Mouse (Mus musculus): ENCODE results near the gene Nop10. TPM values are rescaled to one million over a fixed set of nuclear protein-coding genes. Genes with fewer than 3 reads are reported as not detected.

Nop10 gene
- total RNA-seq (2021): 100 to 1,000 TPM; 122 to 167 TPM
- 46.6 and 57.7 TPM in 2 replicates for polyA plus RNA-seq (2012; rRNA removed)
- long read RNA-seq, transcript Nop10-201 (2 exons, 1,109 nt): major isoform, 203 of 205 reads
- long read RNA-seq, partial matches to known transcripts: 0 of 205 reads
- long read RNA-seq, other reads (novel, unspliced or antisense): 2 of 205 reads

GRCm38 (mm10) chr2:112261748-112262653 is at the start of gene Nop10:
Nop10 (plus strand) TSS chr2:112261926.
- DNase-seq: peak; percentile 90

- no peak for DNase-seq
Measured at GRCm38 (mm10) chr2:112215977-112216376, 45.7 kb upstream of the Nop10 start.

GRCm38 (mm10) chr2:112217614-112218013 is 44.1 kb upstream of the Nop10 start:
- DNase-seq: no peak

- DNase-seq: no peak
Measured at GRCm38 (mm10) chr2:112220880-112221279, 40.8 kb upstream of the Nop10 start.

- DNase-seq: no peak
Measured at GRCm38 (mm10) chr2:112222607-112223006, 39.1 kb upstream of the Nop10 start.

- no peak for DNase-seq
Measured at GRCm38 (mm10) chr2:112224356-112224755, 37.4 kb upstream of the Nop10 start.

GRCm38 (mm10) chr2:112232623-112233022 is 29.1 kb upstream of the Nop10 start:
- no peak for DNase-seq

GRCm38 (mm10) chr2:112236620-112237019 is 25.1 kb upstream of the Nop10 start:
- DNase-seq: peak; percentile 38

- no peak for DNase-seq
Measured at GRCm38 (mm10) chr2:112238006-112238405, 23.7 kb upstream of the Nop10 start.

GRCm38 (mm10) chr2:112239212-112239934 is 22.4 kb upstream of the Nop10 start, which contains the start of gene Lpcat4:
Lpcat4 (plus strand) TSS chr2:112239468.
- DNase-seq: peak; percentile 88

- peak; percentile 17 for DNase-seq
Measured at GRCm38 (mm10) chr2:112239935-112240721, 21.6 kb upstream of the Nop10 start.

- DNase-seq: no peak
Measured at GRCm38 (mm10) chr2:112241787-112242186, 19.9 kb upstream of the Nop10 start.

- no peak for DNase-seq
Measured at GRCm38 (mm10) chr2:112245307-112245706, 16.4 kb upstream of the Nop10 start.

- no peak for DNase-seq
Measured at GRCm38 (mm10) chr2:112246193-112246592, 15.5 kb upstream of the Nop10 start.

GRCm38 (mm10) chr2:112247323-112247722 is 14.4 kb upstream of the Nop10 start:
- DNase-seq: no peak

- no peak for DNase-seq
Measured at GRCm38 (mm10) chr2:112249780-112250453, 11.8 kb upstream of the Nop10 start.

GRCm38 (mm10) chr2:112254675-112255515 is 6.8 kb upstream of the Nop10 start:
- peak; percentile 67 for DNase-seq

- DNase-seq: no peak
Measured at GRCm38 (mm10) chr2:112259241-112259962, 2.3 kb upstream of the Nop10 start, which contains the start of gene Nutm1. Nutm1 (minus strand) TSS chr2:112259291.

GRCm38 (mm10) chr2:112262779-112263295 is 1.1 kb downstream of the Nop10 start:
- no peak for DNase-seq
